Mouse (Mus musculus) intestine, embryonic 16.5 days (tissue): ENCODE measurements around the gene Morn5. TPM values are rescaled to one million over a fixed set of nuclear protein-coding genes. Genes with fewer than 3 reads are reported as not detected.

Source experiments
- ATAC-seq: fragments of 200-750 bp; cut with Nextera tagmentation; 2 replicates; pipeline ENCODE4 v1.8.0; 2017; ENCODE audit warnings: moderate TSS enrichment, moderate library complexity
- H3K27ac ChIP-seq: fragments of 300-500 bp; sonication (generic); 2 replicates; pipeline ENCODE4 v1.5.1; 2014; ENCODE audit warnings: mild to moderate bottlenecking, low read length
- H3K27me3 ChIP-seq: fragments of 300-500 bp; sonication (generic); replicated peaks from 2 replicates; pipeline ENCODE4 v1.6.1; 2014; ENCODE audit warnings: low read length, control low read depth, mixed read lengths; ENCODE audit not compliant: control insufficient read depth, insufficient read depth
- H3K36me3 ChIP-seq: fragments of 300-500 bp; sonication (generic); 2 replicates; pipeline ENCODE4 v1.6.1; 2014; ENCODE audit warnings: low read length, control low read depth; ENCODE audit not compliant: control insufficient read depth, insufficient read depth
- H3K4me1 ChIP-seq: fragments of 300-500 bp; sonication (generic); 2 replicates; pipeline ENCODE4 v1.6.1; 2014; ENCODE audit warnings: low read length, control low read depth, mixed read lengths; ENCODE audit not compliant: control insufficient read depth, insufficient read depth
- H3K4me2 ChIP-seq: fragments of 300-500 bp; sonication (generic); 2 replicates; pipeline ENCODE4 v1.6.1; 2014; ENCODE audit warnings: low read depth, low read length, control low read depth
- H3K4me3 ChIP-seq: fragments of 300-500 bp; sonication (generic); 2 replicates; pipeline ENCODE4 v1.5.1; 2014; ENCODE audit warnings: mild to moderate bottlenecking, low read length
- H3K9ac ChIP-seq: fragments of 300-500 bp; sonication (generic); 2 replicates; pipeline ENCODE4 v1.6.1; 2014; ENCODE audit warnings: low read depth, low read length
- H3K9me3 ChIP-seq: fragments of 300-500 bp; sonication (generic); 2 replicates; pipeline ENCODE4 v1.6.1; 2016; ENCODE audit warnings: low read length, control low read depth; ENCODE audit not compliant: control insufficient read depth
- WGBS: fragments of 180-500 bp; shearing (Covaris S2); extraction: QIAGEN DNeasy Blood & Tissue Kit; methylation state at CpG from one replicate; pipeline ENCODE4 v1.1.7; 2014; 5-methylcytosine and 5-hydroxymethylcytosine counted together
- polyA plus RNA-seq: library from polyadenylated mRNA; unstranded; fragments of >200 nt; fragmentation: Nextera tagmentation; extraction: Ambion mirVana; gene quantifications from 2 replicates; pipeline ENCODE4 v1.2.1, GENCODE M21; 2015

Gene Morn5
- polyA plus RNA-seq, 1 experiment from 2014 or later, result 0.26 TPM

- no peak for ATAC-seq
- Histone ChIP-seq H3K27me3 (no peaks in the 10 kb centered on the region; the same call in 1 of the 2 replicates), H3K27ac (no peak overlapping the region), H3K36me3 (no peaks in the 10 kb centered on the region), H3K4me3 (no peak overlapping the region), H3K9ac (no peak overlapping the region), H3K9me3 (no peaks in the 10 kb centered on the region), H3K4me1 (peaks cover 6% of the 10 kb centered on the region), H3K4me2 (no peak overlapping the region)
- WGBS, result 66% methylated on average over 3 of the region's 3 CpGs
Measured at GRCm38 (mm10) chr2:36053249-36053648, 4.0 kb downstream of the Morn5 start.

- Histone ChIP-seq H3K9me3 (no peaks in the 10 kb centered on the region), H3K9ac (no peak overlapping the region), H3K36me3 (no peaks in the 10 kb centered on the region), H3K27me3 (no peaks in the 10 kb centered on the region; the same call in 1 of the 2 replicates), H3K27ac (no peak overlapping the region), H3K4me3 (no peak overlapping the region), H3K4me2 (no peak overlapping the region), H3K4me1 (no peaks in the 10 kb centered on the region)
- 55% methylated on average over 3 of the region's 3 CpGs for WGBS
- ATAC-seq, result no peak
Measured at GRCm38 (mm10) chr2:36056248-36056647, 7.0 kb downstream of the Morn5 start.

- Histone ChIP-seq H3K27me3 (no peaks in the 10 kb centered on the region; the same call in 1 of the 2 replicates), H3K4me2 (no peak overlapping the region), H3K4me1 (no peaks in the 10 kb centered on the region), H3K9me3 (no peaks in the 10 kb centered on the region), H3K9ac (no peak overlapping the region), H3K4me3 (no peak overlapping the region), H3K27ac (no peak overlapping the region), H3K36me3 (no peaks in the 10 kb centered on the region)
- no peak for ATAC-seq
- WGBS, result 54% methylated on average over 5 of the region's 5 CpGs
Measured at GRCm38 (mm10) chr2:36061409-36061808, 12.2 kb downstream of the Morn5 start.

- H3K36me3 ChIP-seq, result no peaks in the 10 kb centered on the region
- WGBS, result 57% methylated on average over 9 of the region's 9 CpGs
- H3K27ac ChIP-seq, result no peak overlapping the region
- no peak for ATAC-seq
- no peaks in the 10 kb centered on the region for H3K4me1 ChIP-seq
- no peaks in the 10 kb centered on the region for H3K9me3 ChIP-seq
- no peak overlapping the region for H3K9ac ChIP-seq
- no peak overlapping the region for H3K4me3 ChIP-seq
- no peaks in the 10 kb centered on the region for H3K27me3 ChIP-seq
- no peak overlapping the region for H3K4me2 ChIP-seq
Measured at GRCm38 (mm10) chr2:36067132-36067531, 17.9 kb downstream of the Morn5 start.

GRCm38 (mm10) chr2:36071660-36072305 lies 22.5 kb downstream of the Morn5 start:
- no peaks in the 10 kb centered on the region for H3K36me3 ChIP-seq
- H3K4me2 ChIP-seq, result no peak overlapping the region
- no peak for ATAC-seq
- H3K9ac ChIP-seq, result no peak overlapping the region
- no peaks in the 10 kb centered on the region for H3K4me1 ChIP-seq
- no peak overlapping the region for H3K27ac ChIP-seq
- H3K27me3 ChIP-seq, result no peaks in the 10 kb centered on the region
- WGBS, result 63% methylated on average over 8 of the region's 8 CpGs
- H3K9me3 ChIP-seq, result no peaks in the 10 kb centered on the region
- no peak overlapping the region for H3K4me3 ChIP-seq

- Histone ChIP-seq H3K4me1 (no peaks in the 10 kb centered on the region), H3K9ac (no peak overlapping the region), H3K4me3 (no peak overlapping the region), H3K27ac (no peak overlapping the region), H3K27me3 (no peaks in the 10 kb centered on the region), H3K9me3 (no peaks in the 10 kb centered on the region), H3K4me2 (no peak overlapping the region), H3K36me3 (no peaks in the 10 kb centered on the region)
- 49% methylated on average over 3 of the region's 3 CpGs for WGBS
- no peak for ATAC-seq
Measured at GRCm38 (mm10) chr2:36073781-36074180, 24.5 kb downstream of the Morn5 start.

GRCm38 (mm10) chr2:36075210-36075609 lies 26.0 kb downstream of the Morn5 start:
- WGBS, result 90% methylated on average over 5 of the region's 5 CpGs
- no peak overlapping the region for H3K27ac ChIP-seq
- H3K27me3 ChIP-seq, result no peaks in the 10 kb centered on the region
- no peak overlapping the region for H3K4me3 ChIP-seq
- no peaks in the 10 kb centered on the region for H3K36me3 ChIP-seq
- H3K9ac ChIP-seq, result no peak overlapping the region
- H3K4me2 ChIP-seq, result no peak overlapping the region
- no peak for ATAC-seq
- no peaks in the 10 kb centered on the region for H3K4me1 ChIP-seq
- H3K9me3 ChIP-seq, result no peaks in the 10 kb centered on the region

- Histone ChIP-seq H3K36me3 (no peaks in the 10 kb centered on the region), H3K9ac (no peak overlapping the region), H3K4me3 (no peak overlapping the region), H3K27me3 (no peaks in the 10 kb centered on the region), H3K9me3 (no peaks in the 10 kb centered on the region), H3K4me2 (no peak overlapping the region), H3K4me1 (no peaks in the 10 kb centered on the region; the same call in 1 of the 2 replicates), H3K27ac (no peak overlapping the region)
- ATAC-seq, result no peak
- 16% methylated on average over 11 of the region's 11 CpGs for WGBS
Measured at GRCm38 (mm10) chr2:36077160-36077761, 28.0 kb downstream of the Morn5 start.

GRCm38 (mm10) chr2:36081446-36081845 lies 32.2 kb downstream of the Morn5 start:
- Histone ChIP-seq H3K4me3 (no peak overlapping the region), H3K9me3 (no peaks in the 10 kb centered on the region), H3K27me3 (no peaks in the 10 kb centered on the region), H3K36me3 (no peaks in the 10 kb centered on the region), H3K27ac (no peak overlapping the region), H3K4me2 (no peak overlapping the region), H3K9ac (no peak overlapping the region), H3K4me1 (no peaks in the 10 kb centered on the region; the same call in 1 of the 2 replicates)
- peak; percentile 80 for ATAC-seq
- WGBS, result 23% methylated on average over 9 of the region's 9 CpGs
